Mouse (Mus musculus) MEL (cell line): ENCODE measurements around the gene Eef2. TPM values are rescaled to one million over a fixed set of nuclear protein-coding genes. Genes with fewer than 3 reads are reported as not detected.
A peak's percentile ranks its signal among the peaks of the same experiment; 100 is the strongest.

Experiments
- DNase-seq: peaks from one replicate; pipeline ENCODE4 v3.0.0; 2011; ENCODE audit warnings: low read depth, low spot score
- H3K27ac ChIP-seq: 2 replicates; pipeline ENCODE4 v1.5.1; 2012; ENCODE audit warnings: low read depth, mild to moderate bottlenecking, control low read depth, low read length, moderate library complexity; ENCODE audit not compliant: control insufficient read depth
- H3K27me3 ChIP-seq, 2 experiments: fragments of 150-350 bp in 1 of 2; sonication (generic) in 1 of 2; 2 replicates each; pipeline ENCODE4 v1.6.1; 2012; ENCODE audit warnings: low read length in 2 of 2, mild to moderate bottlenecking in 2 of 2, improper control_type of control experiment in 1 of 2, moderate library complexity in 1 of 2; ENCODE audit not compliant: insufficient read depth in 2 of 2, control insufficient read depth in 1 of 2
- H3K36me3 ChIP-seq, 2 experiments: 2 replicates each; pipeline ENCODE4 v1.6.1; 2012 to 2014; ENCODE audit warnings: low read length in 2 of 2, improper control_type of control experiment in 1 of 2, inconsistent platforms in 1 of 2, mild to moderate bottlenecking in 1 of 2; ENCODE audit not compliant: insufficient read depth in 2 of 2, control insufficient read depth in 1 of 2
- H3K4me1 ChIP-seq, 2 experiments: fragments of 150-350 bp in 1 of 2; sonication (generic) in 1 of 2; 2 replicates each; pipeline ENCODE4 v1.6.1; 2012; ENCODE audit warnings: low read length in 2 of 2, improper control_type of control experiment in 1 of 2, mild to moderate bottlenecking in 1 of 2; ENCODE audit not compliant: insufficient read depth in 2 of 2, control insufficient read depth in 1 of 2
- H3K4me3 ChIP-seq, 2 experiments: fragments of 150-350 bp in 1 of 2; sonication (generic) in 1 of 2; 2 replicates each; pipeline ENCODE4 v1.5.1; 2012; ENCODE audit warnings: low read depth in 2 of 2, low read length in 2 of 2, mild to moderate bottlenecking in 2 of 2, moderate library complexity in 2 of 2, control low read depth in 1 of 2, improper control_type of control experiment in 1 of 2; ENCODE audit not compliant: control insufficient read depth in 1 of 2, insufficient read depth in 1 of 2
- H3K79me2 ChIP-seq: 2 replicates; pipeline ENCODE4 v1.6.1; 2012; ENCODE audit warnings: mild to moderate bottlenecking, low read length, moderate library complexity; ENCODE audit not compliant: control insufficient read depth, poor library complexity, insufficient read depth
- H3K9ac ChIP-seq: 2 replicates; pipeline ENCODE4 v1.6.1; 2012; ENCODE audit warnings: low read depth, mild to moderate bottlenecking, control low read depth, low read length, moderate library complexity; ENCODE audit not compliant: control insufficient read depth, poor library complexity, severe bottlenecking
- H3K9me3 ChIP-seq: fragments of 150-350 bp; sonication (generic); replicated peaks from 2 replicates; pipeline ENCODE4 v1.6.1; 2012; ENCODE audit warnings: mild to moderate bottlenecking, low read length, improper control_type of control experiment, moderate library complexity; ENCODE audit not compliant: insufficient read depth
- BHLHE40 ChIP-seq: IDR thresholded peaks from 2 replicates; pipeline ENCODE4 v1.6.1; 2012; ENCODE audit warnings: low read depth, mild to moderate bottlenecking, inconsistent platforms, low read length, improper control_type of control experiment, borderline replicate concordance
- CTCF ChIP-seq, 3 experiments: IDR thresholded peaks in 2 of 3; conservative IDR thresholded peaks in 1 of 3; 2 replicates each; pipeline ENCODE4 v1.5.1; 2011 to 2012; ENCODE audit warnings: low read length in 3 of 3, low read depth in 2 of 3, mild to moderate bottlenecking in 2 of 3, improper control_type of control experiment in 1 of 3, inconsistent platforms in 1 of 3, mixed read lengths in 1 of 3, moderate library complexity in 1 of 3; ENCODE audit not compliant: control insufficient read depth in 1 of 3, insufficient read depth in 1 of 3, poor library complexity in 1 of 3, severe bottlenecking in 1 of 3
- E2F4 ChIP-seq: IDR thresholded peaks from 2 replicates; pipeline ENCODE4 v1.6.1; 2011; ENCODE audit warnings: low read depth, low read length, improper control_type of control experiment, borderline replicate concordance
- ELF1 ChIP-seq: IDR thresholded peaks from 2 replicates; pipeline ENCODE4 v1.6.1; 2014; ENCODE audit warnings: low read depth, mild to moderate bottlenecking, inconsistent platforms, low read length, improper control_type of control experiment, moderate library complexity
- EP300 ChIP-seq, 2 experiments: IDR thresholded peaks; 2 replicates each; pipeline ENCODE4 v1.6.1; 2011; ENCODE audit warnings: improper control_type of control experiment in 2 of 2, low read length in 2 of 2, low read depth in 1 of 2, mild to moderate bottlenecking in 1 of 2
- ETS1 ChIP-seq: IDR thresholded peaks from 2 replicates; pipeline ENCODE4 v1.6.1; 2012; ENCODE audit warnings: low read depth, mild to moderate bottlenecking, inconsistent platforms, low read length, improper control_type of control experiment, moderate library complexity
- GABPA ChIP-seq: IDR thresholded peaks from 2 replicates; pipeline ENCODE4 v1.6.1; 2012; ENCODE audit warnings: low read depth, mild to moderate bottlenecking, inconsistent platforms, low read length, improper control_type of control experiment, moderate library complexity
- GATA1 ChIP-seq: IDR thresholded peaks from 2 replicates; pipeline ENCODE4 v1.6.1; 2011; ENCODE audit warnings: low read depth, low read length, improper control_type of control experiment
- HCFC1 ChIP-seq: IDR thresholded peaks from 2 replicates; pipeline ENCODE4 v1.6.1; 2012; ENCODE audit warnings: low read depth, mild to moderate bottlenecking, inconsistent platforms, low read length, improper control_type of control experiment, moderate library complexity
- JUND ChIP-seq: IDR thresholded peaks from 2 replicates; pipeline ENCODE4 v1.6.1; 2011; ENCODE audit warnings: low read depth, mild to moderate bottlenecking, improper control_type of control experiment, low read length
- KAT2A ChIP-seq: conservative IDR thresholded peaks from 2 replicates; pipeline ENCODE4 v1.6.1; 2012; ENCODE audit warnings: low read depth, low read length, improper control_type of control experiment, inconsistent platforms
- MAZ ChIP-seq: IDR thresholded peaks from 2 replicates; pipeline ENCODE4 v1.6.1; 2012; ENCODE audit warnings: low read depth, mild to moderate bottlenecking, inconsistent platforms, low read length, improper control_type of control experiment
- MEF2A ChIP-seq: IDR thresholded peaks from 2 replicates; pipeline ENCODE4 v1.6.1; 2014; ENCODE audit warnings: low read depth, mild to moderate bottlenecking, inconsistent platforms, low read length, improper control_type of control experiment; ENCODE audit not compliant: poor library complexity, insufficient replicate concordance, severe bottlenecking; ENCODE audit errors: extremely low read depth
- MXI1 ChIP-seq: IDR thresholded peaks from 2 replicates; pipeline ENCODE4 v1.6.1; 2011; ENCODE audit warnings: mild to moderate bottlenecking, low read depth, low read length, improper control_type of control experiment
- MYC ChIP-seq: IDR thresholded peaks from 2 replicates; pipeline ENCODE4 v1.6.1; 2011; ENCODE audit warnings: low read depth, mild to moderate bottlenecking, low read length, improper control_type of control experiment, moderate library complexity
- NELFE ChIP-seq: IDR thresholded peaks from 2 replicates; pipeline ENCODE4 v1.6.1; 2011; ENCODE audit warnings: low read depth, low read length, improper control_type of control experiment
- NRF1 ChIP-seq: IDR thresholded peaks from 2 replicates; pipeline ENCODE4 v1.6.1; 2014; ENCODE audit warnings: low read depth, mild to moderate bottlenecking, inconsistent platforms, low read length, improper control_type of control experiment, moderate library complexity; ENCODE audit not compliant: poor library complexity, insufficient read depth, severe bottlenecking
- POLR2A ChIP-seq, 2 experiments: IDR thresholded peaks; 2 replicates each; pipeline ENCODE4 v1.6.1; 2011 to 2012; ENCODE audit warnings: low read length in 2 of 2, mild to moderate bottlenecking in 2 of 2, control low read depth in 1 of 2, improper control_type of control experiment in 1 of 2, low read depth in 1 of 2, moderate library complexity in 1 of 2; ENCODE audit not compliant: control insufficient read depth in 1 of 2, insufficient read depth in 1 of 2, poor library complexity in 1 of 2
- POLR2AphosphoS2 ChIP-seq: IDR thresholded peaks from 2 replicates; pipeline ENCODE4 v1.6.1; 2011; ENCODE audit warnings: low read length, improper control_type of control experiment
- POLR2AphosphoS5 ChIP-seq: IDR thresholded peaks from 2 replicates; pipeline ENCODE4 v1.6.1; 2012; ENCODE audit warnings: low read depth, borderline replicate concordance, mild to moderate bottlenecking, inconsistent platforms, low read length, moderate library complexity, mixed read lengths
- RCOR1 ChIP-seq: IDR thresholded peaks from 2 replicates; pipeline ENCODE4 v1.6.1; 2012; ENCODE audit warnings: low read depth, mild to moderate bottlenecking, inconsistent platforms, low read length, improper control_type of control experiment
- SIN3A ChIP-seq: IDR thresholded peaks from 2 replicates; pipeline ENCODE4 v1.6.1; 2012; ENCODE audit warnings: low read length, improper control_type of control experiment, inconsistent platforms
- SMC3 ChIP-seq: IDR thresholded peaks from 2 replicates; pipeline ENCODE4 v1.6.1; 2011; ENCODE audit warnings: low read depth, low read length, improper control_type of control experiment
- TBP ChIP-seq: IDR thresholded peaks from 2 replicates; pipeline ENCODE4 v1.8.0; 2011; ENCODE audit warnings: low read depth, low read length, improper control_type of control experiment
- TCF12 ChIP-seq: IDR thresholded peaks from 2 replicates; pipeline ENCODE4 v1.6.1; 2014; ENCODE audit warnings: low read depth, mild to moderate bottlenecking, inconsistent platforms, low read length, improper control_type of control experiment, moderate library complexity
- USF2 ChIP-seq, 2 experiments: IDR thresholded peaks; 2 replicates each; pipeline ENCODE4 v1.6.1; 2011 to 2012; ENCODE audit warnings: improper control_type of control experiment in 2 of 2, low read length in 2 of 2, borderline replicate concordance in 1 of 2, inconsistent platforms in 1 of 2, low read depth in 1 of 2, mild to moderate bottlenecking in 1 of 2; ENCODE audit not compliant: insufficient read depth in 1 of 2
- ZC3H11A ChIP-seq: IDR thresholded peaks from 2 replicates; pipeline ENCODE4 v1.6.1; 2012; ENCODE audit warnings: low read depth, mild to moderate bottlenecking, inconsistent platforms, low read length, improper control_type of control experiment
- ZMIZ1 ChIP-seq: IDR thresholded peaks from 2 replicates; pipeline ENCODE4 v1.6.1; 2012; ENCODE audit warnings: low read depth, mild to moderate bottlenecking, inconsistent platforms, low read length, improper control_type of control experiment, moderate library complexity
- ZNF384 ChIP-seq: IDR thresholded peaks from 2 replicates; pipeline ENCODE4 v1.6.1; 2012; ENCODE audit warnings: low read depth, mild to moderate bottlenecking, inconsistent platforms, low read length, improper control_type of control experiment
- polyA plus RNA-seq, 2 experiments: library from polyadenylated mRNA; stranded (reverse) in 1 of 2; unstranded in 1 of 2; fragments of >175 nt in 1 of 2; fragments of >200 nt in 1 of 2; gene quantifications; 2 replicates each; pipeline versions ENCODE4 v1.2.1 to v1.2.4; 2012; ENCODE audit warnings: low replicate concordance in 2 of 2, low read depth in 1 of 2; ENCODE audit not compliant: insufficient read length in 2 of 2, insufficient read depth in 1 of 2, missing spikeins in 1 of 2
- total RNA-seq: library from RNA; depleted of rRNA; stranded (reverse); fragments of 300-350 nt; gene quantifications from 2 replicates; pipeline ENCODE4 v1.2.3, GENCODE M21; 2012

Gene Eef2
- total and polyA plus RNA-seq, 3 experiments = 2,863 to 4,586 (median 3,442) TPM

DNA sequence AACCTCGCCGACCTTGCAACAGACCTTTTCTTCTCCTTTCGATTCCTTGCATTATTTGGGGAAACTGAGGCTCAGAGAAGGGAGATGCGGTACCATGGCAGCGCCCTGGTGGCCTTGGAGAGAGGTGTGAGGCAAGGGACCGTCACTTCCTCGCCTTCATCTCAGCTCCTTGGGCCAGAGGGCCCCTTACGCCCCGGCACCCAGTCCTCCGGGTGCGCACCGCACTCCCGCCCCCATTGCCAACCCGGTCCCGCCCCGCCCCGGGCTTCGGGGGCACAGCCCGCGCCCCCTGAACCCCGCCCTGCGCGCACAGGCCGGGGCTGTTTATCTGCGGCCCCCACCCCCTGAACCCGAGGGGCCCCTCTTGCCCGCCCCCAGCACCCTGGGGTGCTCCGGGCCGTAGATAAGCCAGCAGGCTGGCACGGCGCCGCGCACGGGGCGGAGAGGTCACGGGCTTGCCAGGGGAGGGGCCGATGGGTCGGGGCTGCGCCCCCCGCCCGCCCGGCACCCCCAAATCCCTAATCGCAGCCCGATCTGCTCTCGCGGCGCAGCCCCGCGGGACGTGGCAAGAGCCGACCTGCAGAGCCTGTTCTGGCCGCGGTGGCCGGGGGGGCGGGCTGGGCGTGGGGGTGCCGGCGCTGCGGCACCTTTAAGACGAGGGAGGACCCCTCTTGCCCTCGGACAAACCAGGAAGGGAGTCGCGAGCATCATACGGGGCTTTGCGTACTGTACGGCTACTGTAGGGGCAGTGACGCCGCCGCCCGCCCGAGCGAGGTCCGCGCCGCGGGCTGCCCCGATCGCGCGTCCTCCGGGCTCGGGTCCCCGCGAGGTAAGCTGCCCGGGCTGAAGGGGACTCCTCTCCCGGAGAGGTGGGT, 40.4 kb upstream of the Eef2 start:
- Histone ChIP-seq H3K9me3 (no peaks in the 10 kb centered on the region), H3K4me1 (peaks cover 2 to 12% of the 10 kb centered on the region in 2 experiments; a peak in 3 of 4 replicates), H3K9ac (peak overlapping the region; percentile 95), H3K4me3 (peak overlapping the region; percentile 88 to 97), H3K27ac (peak overlapping the region; percentile 96), H3K79me2 (peaks cover 44% of the 10 kb centered on the region), H3K27me3 (no peaks in the 10 kb centered on the region), H3K36me3 (peaks cover 0 to 12% of the 10 kb centered on the region in 2 experiments; a peak in 2 of 4 replicates)
- peak; percentile 92 for DNase-seq
- peak; percentile 32; the same call in 1 of the 2 replicates for TF ChIP-seq MEF2A
- TF ChIP-seq GABPA = no peak
- TF ChIP-seq POLR2A (IDR thresholded peaks at IDR 0.05; ENCODE audit: control insufficient read depth in 1 of 2, insufficient read depth in 1 of 2, low read depth in 1 of 2, low read length in 2 of 2, poor library complexity in 1 of 2) = peak; percentile 55 to 57; a peak in 2 of 4 replicates
- 0 out of 2 replicates have a peak, but pooled peaks have one; percentile 32 for TF ChIP-seq KAT2A
- TF ChIP-seq E2F4 = no peak
- TF ChIP-seq TBP = peak; percentile 41; the same call in 1 of the 2 replicates
- TF ChIP-seq JUND = 0 out of 2 replicates have a peak, but pooled peaks have one; percentile 26
- no peak; the same call in 1 of the 2 replicates for TF ChIP-seq ZMIZ1
- TF ChIP-seq MYC = peak; percentile 18; the same call in 1 of the 2 replicates
- TF ChIP-seq MXI1 = peak; percentile 69
- no peak for TF ChIP-seq CTCF (IDR thresholded peaks at IDR 0.05 in 2 of 3, conservative IDR thresholded peaks at IDR 0.05 in 1 of 3; ENCODE audit: control insufficient read depth in 1 of 3, insufficient read depth in 1 of 3, low read depth in 2 of 3, low read length in 3 of 3, poor library complexity in 1 of 3, severe bottlenecking in 1 of 3)
- no peak for TF ChIP-seq ZC3H11A
- TF ChIP-seq POLR2AphosphoS2 = peak; percentile 71
- peak; percentile 99 for TF ChIP-seq MAZ
- TF ChIP-seq RCOR1 = 0 out of 2 replicates have a peak, but pooled peaks have one; percentile 6
- peak; percentile 42; the same call in 1 of the 2 replicates for TF ChIP-seq NRF1
- TF ChIP-seq HCFC1 = peak; percentile 70; the same call in 1 of the 2 replicates
- TF ChIP-seq GATA1 = peak; percentile 53; the same call in 1 of the 2 replicates
- TF ChIP-seq POLR2AphosphoS5 = peak; percentile 30; the same call in 1 of the 2 replicates
- peak; percentile 80 for TF ChIP-seq BHLHE40
- peak; percentile 83 for TF ChIP-seq ETS1
- TF ChIP-seq ELF1 = peak; percentile 66
- TF ChIP-seq TCF12 = peak; percentile 86
- peak; percentile 85 for TF ChIP-seq SIN3A
- no peak for TF ChIP-seq SMC3
- TF ChIP-seq USF2 (IDR thresholded peaks at IDR 0.05; ENCODE audit: borderline replicate concordance in 1 of 2, insufficient read depth in 1 of 2, low read depth in 1 of 2, low read length in 2 of 2) = no peak
- TF ChIP-seq NELFE = peak; percentile 64
- peak in 1 of 2 experiments; percentile 86; a peak in 3 of 4 replicates for TF ChIP-seq EP300 (IDR thresholded peaks at IDR 0.05; ENCODE audit: low read depth in 1 of 2, low read length in 2 of 2)
- peak; percentile 55 for TF ChIP-seq ZNF384
